Mouse (Mus musculus): ENCODE data around the gene Gnat2.

DNA sequence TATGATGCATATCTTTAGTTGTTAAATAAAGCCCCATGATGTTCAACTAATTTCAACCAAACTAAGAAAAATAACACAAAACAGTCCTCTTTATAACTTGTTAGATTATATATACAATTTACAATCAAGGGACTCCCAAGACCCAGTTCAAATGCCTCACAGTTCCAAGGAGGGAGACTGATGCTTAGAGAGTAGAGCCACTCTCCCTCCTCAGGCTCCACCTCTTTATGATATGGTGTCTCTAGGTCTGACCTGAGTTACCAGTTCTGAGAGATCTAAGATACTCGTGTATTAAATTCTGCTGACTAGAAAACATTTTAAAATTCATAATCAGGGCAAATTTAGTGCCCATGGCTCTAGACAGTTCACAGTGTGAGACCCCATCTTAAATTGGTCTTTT is 46.5 kb downstream of the Gnat2 start:
- no peak for TF ChIP-seq MAX (IDR thresholded peaks at IDR 0.05)
- no peak for TF ChIP-seq CTCF (IDR thresholded peaks at IDR 0.05; ENCODE audit: control insufficient read depth, insufficient read depth, insufficient read length)
- TF ChIP-seq CEBPB (IDR thresholded peaks at IDR 0.05; ENCODE audit: low read depth), result no peak
- TF ChIP-seq MYOD1 (IDR thresholded peaks at IDR 0.05; ENCODE audit: control insufficient read depth, insufficient read length, low read depth), result no peak
- TF ChIP-seq MYOG (IDR thresholded peaks at IDR 0.05; ENCODE audit: control insufficient read depth, extremely low read depth, insufficient read length), result no peak
- no peak for TF ChIP-seq USF1 (IDR thresholded peaks at IDR 0.05; ENCODE audit: low read depth)
